14 mouse cellular contexts compared by ENCODE assay signal in the genomic region with DNA sequence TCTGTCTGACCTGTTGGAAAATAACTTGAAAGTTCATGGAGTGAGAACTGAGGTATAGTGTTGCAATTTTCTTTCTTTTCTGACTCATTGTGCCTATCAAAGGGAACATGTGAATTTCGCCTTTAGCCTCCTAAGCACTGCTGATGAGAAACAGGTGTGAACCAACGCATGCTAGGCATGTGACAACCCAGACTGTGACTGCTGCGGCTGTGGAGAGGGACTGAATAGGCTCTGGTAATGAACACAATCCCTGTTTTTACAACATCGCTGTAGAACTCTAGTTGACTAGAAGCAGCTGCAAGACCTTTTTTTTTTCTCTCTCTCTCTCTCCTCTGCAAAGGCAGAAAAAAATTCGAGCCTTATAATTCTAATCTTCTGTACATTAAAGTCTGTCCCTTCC. TPM values are rescaled to one million over a fixed set of nuclear protein-coding genes. Genes with fewer than 3 reads are reported as not detected.
DNase-seq lines count a peak whose midpoint lies in the region; ATAC-seq and TF ChIP-seq lines count a peak whose summit lies in the region.
"Had no signal": no experiment of that assay in that cellular context is flagged by ENCODE, and none has a peak within 500 bp of the region (broad histone marks: within the 10 kb centered on the region; RNA-seq: fewer than 3 reads in every experiment).

No protein-coding gene starts in this region.

- WGBS in hindbrain, postnatal 0 days: 61% methylated on average over 5 of the region's 5 CpGs
- 57% methylated on average over 5 of the region's 5 CpGs for WGBS in hindbrain, embryonic 13.5 days
- WGBS in embryonic facial prominence, embryonic 10.5 days: 27% methylated on average over 5 of the region's 5 CpGs

- H3K36me3 ChIP-seq in hindbrain, postnatal 0 days (ENCODE audit: insufficient read depth, low read length): no peaks in the 10 kb centered on the region
- no peaks in the 10 kb centered on the region; the same call in 1 of the 2 replicates for H3K36me3 ChIP-seq in hindbrain, embryonic 13.5 days
- no peaks in the 10 kb centered on the region for H3K36me3 ChIP-seq in embryonic facial prominence, embryonic 10.5 days (replicated peaks)
- H3K36me3 ChIP-seq: neural tube, embryonic 12.5 days had no signal

- no peak overlapping the region for H3K9ac ChIP-seq in hindbrain, postnatal 0 days (replicated peaks; ENCODE audit: low read length)
- H3K9ac ChIP-seq in hindbrain, embryonic 13.5 days: no peak overlapping the region
- H3K9ac ChIP-seq: neural tube, embryonic 12.5 days had no signal

- H3K27me3 ChIP-seq in hindbrain, postnatal 0 days (ENCODE audit: insufficient read depth, low read length): no peaks in the 10 kb centered on the region
- no peaks in the 10 kb centered on the region for H3K27me3 ChIP-seq in hindbrain, embryonic 13.5 days
- no peaks in the 10 kb centered on the region for H3K27me3 ChIP-seq in embryonic facial prominence, embryonic 10.5 days (replicated peaks; ENCODE audit: low read depth, poor library complexity, severe bottlenecking)
- H3K27me3 ChIP-seq: neural tube, embryonic 12.5 days had no signal

- DNase-seq in hindbrain, postnatal 0 days (ENCODE audit: low spot score): peak; percentile 20
- DNase-seq in 3T3-L1 (ENCODE audit: low read depth, low spot score): peak; percentile 81
- DNase-seq in embryonic facial prominence, embryonic 10.5 days (ENCODE audit: low spot score): peak; percentile 83
- peak; percentile 96 for DNase-seq in forelimb bud, embryonic 11.5 days (ENCODE audit: low read depth, low spot score)
- DNase-seq in cerebellum, postnatal 25 days: no peak
- no peak for DNase-seq in thymus, postnatal 14 days
- DNase-seq in spleen, postnatal 10 days (ENCODE audit: low spot score in 2 of 2): no peak
- DNase-seq: adrenal gland, postnatal 14 days; B cell, adult 2 months; cerebellum, adult 11-12 months had no signal

- no peak overlapping the region for H3K27ac ChIP-seq in hindbrain, postnatal 0 days
- no peak overlapping the region for H3K27ac ChIP-seq in hindbrain, embryonic 13.5 days
- peak overlapping the region; percentile 24; the same call in 1 of the 2 replicates for H3K27ac ChIP-seq in embryonic facial prominence, embryonic 10.5 days (replicated peaks)
- H3K27ac ChIP-seq: neural tube, embryonic 12.5 days had no signal

- H3K9me3 ChIP-seq in hindbrain, postnatal 0 days (ENCODE audit: low read length): no peaks in the 10 kb centered on the region
- no peaks in the 10 kb centered on the region for H3K9me3 ChIP-seq in hindbrain, embryonic 13.5 days
- H3K9me3 ChIP-seq in embryonic facial prominence, embryonic 10.5 days: no peaks in the 10 kb centered on the region
- H3K9me3 ChIP-seq: neural tube, embryonic 12.5 days had no signal

- no peak for TF ChIP-seq CTCF in hindbrain, postnatal 0 days (IDR thresholded peaks at IDR 0.05; ENCODE audit: low read depth)

- no peak overlapping the region for H3K4me3 ChIP-seq in hindbrain, postnatal 0 days (ENCODE audit: low read length)
- no peak overlapping the region for H3K4me3 ChIP-seq in hindbrain, embryonic 13.5 days
- no peak overlapping the region for H3K4me3 ChIP-seq in embryonic facial prominence, embryonic 10.5 days
- H3K4me3 ChIP-seq: neural tube, embryonic 12.5 days had no signal

- H3K4me1 ChIP-seq in hindbrain, postnatal 0 days (ENCODE audit: insufficient read depth, low read length): no peaks in the 10 kb centered on the region
- H3K4me1 ChIP-seq in hindbrain, embryonic 13.5 days (replicated peaks): 0 out of 2 replicates have a peak, but pooled peaks cover 3% of the 10 kb centered on the region
- peaks cover 16% of the 10 kb centered on the region for H3K4me1 ChIP-seq in embryonic facial prominence, embryonic 10.5 days
- H3K4me1 ChIP-seq: neural tube, embryonic 12.5 days had no signal

- no peak for ATAC-seq in hindbrain, postnatal 0 days
- no peak for ATAC-seq in hindbrain, embryonic 13.5 days (ENCODE audit: low FRiP score)
- ATAC-seq: intestine, postnatal 0 days had no signal

- H3K4me2 ChIP-seq in hindbrain, postnatal 0 days (ENCODE audit: low read depth, low read length): no peak overlapping the region
- no peak overlapping the region for H3K4me2 ChIP-seq in hindbrain, embryonic 13.5 days
- H3K4me2 ChIP-seq: neural tube, embryonic 12.5 days had no signal

RNA-seq across cellular contexts. Expression of a gene that starts 34.9 kb away (rescaled TPM):
- total RNA-seq in hindbrain, postnatal 0 days (2014; rRNA removed): 85.6 and 99.6 TPM in 2 replicates
- 85.7 and 88.4 TPM in 2 replicates for polyA plus RNA-seq in hindbrain, postnatal 0 days (2015; fragmentation: Nextera tagmentation; extraction: Ambion mirVana)
- 21.9 and 23.9 TPM in 2 replicates for polyA plus RNA-seq in hindbrain, embryonic 13.5 days (2015; fragmentation: Nextera tagmentation; extraction: Ambion mirVana)
- 6.7 and 7.2 TPM in 2 replicates for polyA plus RNA-seq in embryonic facial prominence, embryonic 10.5 days (2016; fragmentation: Nextera tagmentation; extraction: Ambion mirVana)
- total RNA-seq: megakaryocyte progenitor cell, adult 5-6 weeks had no signal

Comparison
In these comparisons a context has a peak if more than half of its experiments do, and no peak if none do; other contexts are left out.
1. DNase-seq: peak in hindbrain, postnatal 0 days (single experiment), 3T3-L1 (single experiment), embryonic facial prominence, embryonic 10.5 days (single experiment) and forelimb bud, embryonic 11.5 days (single experiment); none in cerebellum, postnatal 25 days (0 of 2), thymus, postnatal 14 days (single experiment) and spleen, postnatal 10 days (0 of 2).